Mouse (Mus musculus) small intestine, adult 2 months (tissue): ENCODE measurements around the gene Xxylt1. TPM values are rescaled to one million over a fixed set of nuclear protein-coding genes. Genes with fewer than 3 reads are reported as not detected.
"Not testable (repeated sequence)": the region's sequence is repeated elsewhere in the genome, so short reads cannot be mapped to it uniquely, and the experiment has no call there.

ENCODE experiments used
- H3K27ac ChIP-seq: fragments of 200-500 bp; 2 replicates; pipeline ENCODE4 v1.5.1; 2012; ENCODE audit warnings: low read depth, low read length, control low read depth, inconsistent platforms; ENCODE audit not compliant: insufficient read depth
- H3K27me3 ChIP-seq: fragments of 200-500 bp; 2 replicates; pipeline ENCODE4 v1.6.1; 2012; ENCODE audit warnings: mild to moderate bottlenecking, moderate library complexity, low read length, inconsistent platforms; ENCODE audit not compliant: control insufficient read depth, insufficient read depth
- H3K36me3 ChIP-seq: fragments of 200-500 bp; 2 replicates; pipeline ENCODE4 v1.6.1; 2012; ENCODE audit warnings: mild to moderate bottlenecking, low read length, control low read depth, inconsistent platforms; ENCODE audit not compliant: control insufficient read depth, insufficient read depth
- H3K4me1 ChIP-seq: fragments of 200-500 bp; 2 replicates; pipeline ENCODE4 v1.6.1; 2012; ENCODE audit warnings: low read length, inconsistent platforms, mixed read lengths; ENCODE audit not compliant: control insufficient read depth, insufficient read depth, insufficient read length
- H3K4me3 ChIP-seq: fragments of 200-500 bp; 2 replicates; pipeline ENCODE4 v1.5.1; 2012; ENCODE audit warnings: low read depth, mild to moderate bottlenecking, control low read depth, inconsistent platforms, low read length, moderate library complexity
- CTCF ChIP-seq: fragments of 200-500 bp; IDR thresholded peaks from 2 replicates; pipeline ENCODE4 v1.5.1; 2012; ENCODE audit warnings: low read depth, mild to moderate bottlenecking, control low read depth, inconsistent platforms, low read length, moderate library complexity, mixed read lengths; ENCODE audit not compliant: insufficient replicate concordance, insufficient read length; ENCODE audit errors: extremely low read depth
- POLR2A ChIP-seq: fragments of 200-500 bp; IDR thresholded peaks from 2 replicates; pipeline ENCODE4 v1.6.1; 2012; ENCODE audit warnings: low read depth, mild to moderate bottlenecking, control low read depth, inconsistent platforms, low read length, moderate library complexity
- WGBS: fragments of 180-500 bp; shearing (Covaris S2); methylation state at CpG from one replicate; pipeline ENCODE4 v1.1.7; 2018; 5-methylcytosine and 5-hydroxymethylcytosine counted together
- polyA plus RNA-seq: library from polyadenylated mRNA; depleted of rRNA; stranded (reverse); fragments of >200 nt; gene quantifications from 2 replicates; pipeline ENCODE4 v1.2.3, GENCODE M21; 2012

Gene Xxylt1
- polyA plus RNA-seq, 1 experiment = 7.6 TPM

DNA sequence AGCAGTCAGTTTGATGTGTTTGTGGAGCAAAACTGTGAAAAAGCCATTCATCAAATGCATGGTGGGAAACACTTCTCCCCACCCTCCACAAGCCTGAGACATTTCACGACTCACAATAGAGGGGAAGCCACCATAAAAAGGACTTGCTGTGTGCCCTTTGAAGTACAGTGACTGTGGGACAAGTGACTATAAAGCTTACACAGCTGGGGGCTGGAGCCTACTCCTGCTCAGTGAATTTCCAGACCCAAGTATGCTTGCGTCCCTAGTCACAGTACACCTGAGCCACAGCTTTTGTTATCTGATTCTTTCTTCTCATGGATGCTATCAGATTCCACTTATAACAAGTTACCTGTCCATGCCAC lies 76.9 kb downstream of the Xxylt1 start:
- no peaks in the 10 kb centered on the region for H3K27me3 ChIP-seq
- no peaks in the 10 kb centered on the region for H3K36me3 ChIP-seq
- no peak overlapping the region for H3K4me3 ChIP-seq
- no peak for TF ChIP-seq CTCF
- no peak for TF ChIP-seq POLR2A
- H3K4me1 ChIP-seq = peaks cover 8% of the 10 kb centered on the region
- WGBS = 48% methylated on average over 2 of the region's 2 CpGs
- no peak overlapping the region for H3K27ac ChIP-seq

DNA sequence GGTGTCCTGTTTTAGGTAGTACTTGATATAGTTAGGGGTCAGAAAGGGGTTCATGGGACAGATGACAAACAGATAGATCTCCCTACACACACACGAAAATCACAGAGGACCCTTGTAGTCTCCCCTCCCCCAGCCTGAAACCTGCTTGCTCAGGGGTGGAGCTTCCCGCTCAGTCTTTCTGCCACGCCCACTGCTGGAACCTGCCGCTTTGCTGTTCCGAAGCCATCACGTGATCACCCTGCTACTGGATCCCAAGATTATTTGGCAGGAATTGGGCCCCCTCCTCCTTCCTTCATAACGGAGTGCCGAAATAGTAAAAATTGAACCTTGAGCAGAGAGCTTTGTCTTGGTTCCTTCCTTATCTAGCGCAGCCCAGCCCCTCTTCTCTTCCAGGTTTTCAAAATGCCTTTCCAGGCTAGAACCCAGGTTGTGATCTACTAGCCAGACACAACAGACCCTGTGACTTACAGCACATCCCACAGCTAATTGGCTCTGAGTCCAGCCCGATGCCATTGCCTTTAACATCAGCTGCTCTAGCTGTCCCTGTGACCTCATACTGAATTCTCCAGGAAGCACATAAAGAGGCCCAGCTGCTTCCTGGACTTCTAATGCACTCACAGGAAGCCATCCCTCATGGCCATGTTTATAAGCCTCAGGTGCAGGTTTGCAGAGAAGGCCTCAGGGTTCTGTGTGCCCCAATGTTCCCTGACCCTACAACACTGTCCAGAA lies 77.5 kb downstream of the Xxylt1 start:
- 5% methylated on average over 10 of the region's 10 CpGs for WGBS
- H3K4me3 ChIP-seq, H3K27ac ChIP-seq, H3K36me3 ChIP-seq, H3K4me1 ChIP-seq, H3K27me3 ChIP-seq: not testable (repeated sequence)

DNA sequence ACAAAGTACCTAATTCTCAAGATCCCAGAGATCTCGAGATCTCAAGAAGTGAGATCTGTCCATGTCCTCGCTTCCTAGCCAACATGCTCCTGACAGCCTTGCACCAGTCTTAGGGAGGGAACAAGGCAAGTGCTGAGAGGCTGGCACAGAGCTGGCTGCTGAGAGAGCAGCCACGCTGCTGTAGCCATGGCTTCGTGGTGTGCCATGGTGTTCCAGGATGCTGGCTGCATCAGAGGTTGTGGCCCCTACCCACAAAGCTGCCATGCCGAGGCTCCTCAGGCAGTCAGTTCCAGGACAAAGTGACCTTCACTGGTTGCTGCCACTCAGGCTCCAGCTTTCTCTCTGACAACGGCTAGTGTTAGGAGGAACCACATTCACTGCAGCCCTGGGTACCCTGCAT lies 78.3 kb downstream of the Xxylt1 start:
- 57% methylated on average over 6 of the region's 6 CpGs for WGBS
- H3K4me1 ChIP-seq = peaks cover 8% of the 10 kb centered on the region
- H3K27ac ChIP-seq = no peak overlapping the region
- no peak overlapping the region for H3K4me3 ChIP-seq
- TF ChIP-seq POLR2A = no peak
- TF ChIP-seq CTCF = no peak
- no peaks in the 10 kb centered on the region for H3K27me3 ChIP-seq
- no peaks in the 10 kb centered on the region for H3K36me3 ChIP-seq

DNA sequence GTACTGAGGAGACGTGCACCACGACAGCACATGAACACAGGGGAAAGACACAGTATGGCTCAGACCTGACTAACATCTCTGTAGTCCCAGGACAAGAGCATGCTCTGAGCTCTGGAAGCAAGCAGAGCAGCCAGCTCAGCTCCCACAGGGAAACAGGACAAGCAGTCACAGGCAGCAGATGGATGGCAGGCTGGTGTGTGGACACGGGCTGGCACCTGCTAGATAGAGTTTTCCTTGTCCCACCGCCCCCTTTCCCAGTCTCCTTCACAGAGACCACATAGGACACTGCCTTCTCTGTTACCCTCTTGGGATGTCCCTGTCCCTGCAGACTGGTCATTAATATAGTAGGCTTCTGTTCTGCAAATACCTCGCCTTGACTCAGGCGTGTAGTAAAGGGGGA lies 79.1 kb downstream of the Xxylt1 start:
- 92% methylated on average over 6 of the region's 6 CpGs for WGBS
- H3K27ac ChIP-seq = no peak overlapping the region

DNA sequence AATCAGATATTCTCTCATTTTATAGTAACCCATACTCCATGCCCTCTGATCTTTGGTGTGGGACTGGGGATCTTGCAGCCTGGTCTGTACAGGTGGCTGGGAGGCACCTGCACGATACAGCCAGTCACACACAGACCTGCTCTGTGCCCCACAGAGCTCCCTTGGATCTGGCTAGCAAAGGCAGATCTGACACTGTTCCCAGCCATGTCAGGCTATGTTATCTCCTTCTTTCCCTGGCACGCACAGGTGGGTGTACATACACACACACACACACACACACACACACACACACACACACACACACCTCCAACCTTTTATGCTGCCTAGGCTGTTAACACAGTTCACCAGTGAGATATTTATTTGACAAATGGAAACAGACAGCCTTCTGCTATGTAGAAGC lies 82.5 kb downstream of the Xxylt1 start:
- TF ChIP-seq CTCF = no peak
- 32% methylated on average over 2 of the region's 2 CpGs for WGBS
- no peak overlapping the region for H3K27ac ChIP-seq
- H3K4me1 ChIP-seq = peaks cover 3% of the 10 kb centered on the region
- H3K27me3 ChIP-seq = no peaks in the 10 kb centered on the region
- H3K36me3 ChIP-seq = no peaks in the 10 kb centered on the region
- H3K4me3 ChIP-seq = no peak overlapping the region

More for the DNA sequence above, 79.1 kb downstream of the Xxylt1 start:
- Histone ChIP-seq H3K4me3 (no peak overlapping the region), H3K4me1 (peaks cover 3% of the 10 kb centered on the region), H3K27me3 (no peaks in the 10 kb centered on the region), H3K36me3 (no peaks in the 10 kb centered on the region)
- TF ChIP-seq POLR2A (no peak), CTCF (no peak)

DNA sequence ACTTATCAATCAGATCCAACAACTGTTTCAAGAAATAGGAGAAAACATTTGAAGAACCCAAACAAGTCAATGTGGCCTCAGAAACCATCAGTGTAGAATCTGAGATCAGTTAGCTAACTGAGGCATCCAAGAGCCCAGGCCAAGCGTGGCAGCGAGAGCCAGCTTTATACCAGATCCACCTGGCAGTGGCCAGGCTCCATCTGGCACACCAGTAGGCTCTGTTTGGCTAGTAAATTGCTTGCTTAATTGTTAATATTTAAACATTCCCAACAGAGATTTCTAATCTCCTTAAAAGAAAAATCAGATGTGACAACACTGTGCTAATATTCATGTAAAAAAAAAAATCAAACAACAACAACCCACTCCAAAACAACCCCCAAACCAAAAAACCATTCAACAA lies 83.2 kb downstream of the Xxylt1 start:
- no peak for TF ChIP-seq CTCF
- no peak for TF ChIP-seq POLR2A
- Histone ChIP-seq H3K4me1 (peaks cover 3% of the 10 kb centered on the region), H3K4me3 (no peak overlapping the region), H3K27ac (no peak overlapping the region), H3K36me3 (no peaks in the 10 kb centered on the region), H3K27me3 (no peaks in the 10 kb centered on the region)
- WGBS = 50% methylated on average over 2 of the region's 2 CpGs

DNA sequence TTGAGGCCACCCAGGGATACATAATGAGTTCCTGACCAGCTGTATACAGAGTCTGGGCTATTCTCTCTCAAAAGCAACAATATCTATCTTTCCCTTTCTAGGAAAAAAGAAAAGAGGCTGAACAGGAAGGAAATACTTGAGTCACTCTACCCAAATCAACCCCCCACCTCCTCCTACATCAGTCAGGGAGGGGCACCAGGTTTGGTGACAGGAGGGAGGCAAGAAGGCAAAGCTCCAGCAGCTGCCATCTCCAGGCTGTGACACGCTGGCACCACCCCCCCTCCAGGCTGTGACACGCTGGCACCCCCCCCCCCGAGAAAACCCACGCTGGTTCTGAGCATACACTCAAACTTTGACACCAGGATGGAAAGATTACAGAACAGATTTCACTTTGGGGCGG lies 85.8 kb downstream of the Xxylt1 start:
- no peak overlapping the region for H3K27ac ChIP-seq
- no peaks in the 10 kb centered on the region for H3K27me3 ChIP-seq
- WGBS = 81% methylated on average over 5 of the region's 5 CpGs
- no peaks in the 10 kb centered on the region for H3K36me3 ChIP-seq
- TF ChIP-seq CTCF (no peak), POLR2A (no peak)
- no peak overlapping the region for H3K4me3 ChIP-seq
- no peaks in the 10 kb centered on the region for H3K4me1 ChIP-seq

DNA sequence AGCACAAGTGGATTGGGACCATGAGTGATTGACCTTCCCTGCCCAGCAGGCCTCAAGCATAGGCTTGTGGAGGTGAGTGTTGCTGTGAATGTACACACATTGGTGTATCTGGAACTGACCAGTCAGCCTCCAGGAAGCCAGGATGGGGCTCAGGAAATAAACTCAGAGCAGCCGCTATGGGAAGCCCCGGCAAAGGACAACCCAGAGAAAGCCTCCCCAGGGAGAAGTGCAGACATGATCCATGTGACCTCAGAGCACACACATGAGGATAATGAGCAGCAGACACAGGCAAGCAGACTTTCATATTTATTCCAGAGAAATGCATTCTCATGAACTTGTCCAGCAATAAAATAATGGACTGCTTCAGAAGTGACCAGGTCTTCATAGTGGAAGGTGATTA lies 86.4 kb downstream of the Xxylt1 start:
- Histone ChIP-seq H3K27me3 (no peaks in the 10 kb centered on the region), H3K4me3 (no peak overlapping the region), H3K27ac (no peak overlapping the region), H3K4me1 (no peaks in the 10 kb centered on the region), H3K36me3 (no peaks in the 10 kb centered on the region)
- WGBS = 77% methylated on average over 2 of the region's 2 CpGs
- TF ChIP-seq CTCF (no peak), POLR2A (no peak)
